Mouse (Mus musculus): Measurements from ENCODE around the gene Kcnc1.

The Kcnc1 gene

GRCm38 (mm10) chr7:46421535-46421934 lies 25.2 kb downstream of the Kcnc1 start:
- no peak for DNase-seq (ENCODE audit: low spot score in 2 of 2)

GRCm38 (mm10) chr7:46422052-46422763 lies 25.9 kb downstream of the Kcnc1 start:
- DNase-seq (ENCODE audit: low spot score in 2 of 2), result no peak

- peak; percentile 60 to 63 for DNase-seq (ENCODE audit: low spot score in 2 of 2)
These were observed 26.6 kb downstream of the Kcnc1 start for GRCm38 (mm10) chr7:46422764-46423412.

GRCm38 (mm10) chr7:46423951-46424350 lies 27.7 kb downstream of the Kcnc1 start:
- no peak for DNase-seq (ENCODE audit: low spot score in 2 of 2)

- no peak for DNase-seq (ENCODE audit: low spot score in 2 of 2)
These were observed 28.7 kb downstream of the Kcnc1 start for GRCm38 (mm10) chr7:46425012-46425411.

GRCm38 (mm10) chr7:46433874-46434273 lies 37.6 kb downstream of the Kcnc1 start:
- DNase-seq (ENCODE audit: low spot score in 2 of 2), result no peak

GRCm38 (mm10) chr7:46435833-46436232 lies 39.5 kb downstream of the Kcnc1 start:
- DNase-seq (ENCODE audit: low spot score in 2 of 2), result no peak

GRCm38 (mm10) chr7:46438537-46439141 lies 42.3 kb downstream of the Kcnc1 start:
- DNase-seq (ENCODE audit: low spot score in 2 of 2), result no peak

GRCm38 (mm10) chr7:46443163-46443562 lies 46.9 kb downstream of the Kcnc1 start:
- DNase-seq (ENCODE audit: low spot score in 2 of 2), result no peak

GRCm38 (mm10) chr7:46445896-46446295 lies 49.6 kb downstream of the Kcnc1 start:
- no peak for DNase-seq (ENCODE audit: low spot score in 2 of 2)

GRCm38 (mm10) chr7:46447473-46448165 lies 51.3 kb downstream of the Kcnc1 start:
- no peak for DNase-seq (ENCODE audit: low spot score in 2 of 2)

- no peak for DNase-seq (ENCODE audit: low spot score in 2 of 2)
These were observed 52.8 kb downstream of the Kcnc1 start for GRCm38 (mm10) chr7:46448922-46449645.

GRCm38 (mm10) chr7:46453930-46454679 lies 57.8 kb downstream of the Kcnc1 start:
- DNase-seq (ENCODE audit: low spot score in 2 of 2), result no peak

- DNase-seq (ENCODE audit: low spot score in 2 of 2), result no peak
These were observed 61.6 kb downstream of the Kcnc1 start for GRCm38 (mm10) chr7:46457889-46458288.

GRCm38 (mm10) chr7:46459200-46459599 lies 62.9 kb downstream of the Kcnc1 start:
- DNase-seq (ENCODE audit: low spot score in 2 of 2), result no peak

- DNase-seq (ENCODE audit: low spot score in 2 of 2), result no peak
These were observed 63.4 kb downstream of the Kcnc1 start for GRCm38 (mm10) chr7:46459605-46460245.

GRCm38 (mm10) chr7:46462287-46462686 lies 66.0 kb downstream of the Kcnc1 start:
- DNase-seq (ENCODE audit: low spot score in 2 of 2), result no peak

- DNase-seq (ENCODE audit: low spot score in 2 of 2), result no peak
These were observed 66.8 kb downstream of the Kcnc1 start for GRCm38 (mm10) chr7:46463136-46463535.

GRCm38 (mm10) chr7:46466422-46466981 lies 70.2 kb downstream of the Kcnc1 start:
- no peak for DNase-seq (ENCODE audit: low spot score in 2 of 2)

- DNase-seq (ENCODE audit: low spot score in 2 of 2), result no peak
These were observed 73.2 kb downstream of the Kcnc1 start for GRCm38 (mm10) chr7:46469542-46469941.
